Mouse (Mus musculus) G1E (cell line): ENCODE data around the gene Slain2. TPM values are rescaled to one million over a fixed set of nuclear protein-coding genes. Genes with fewer than 3 reads are reported as not detected.

ENCODE experiments used
- ATAC-seq: 2 replicates; pipeline ENCODE4 v1.8.0; 2016; ENCODE audit warnings: mild to moderate bottlenecking; ENCODE audit not compliant: insufficient number of reproducible peaks, poor library complexity, low FRiP score, severe bottlenecking; ENCODE audit errors: extremely low read depth
- DNase-seq: peaks from one replicate; pipeline ENCODE4 v3.0.0; 2012; ENCODE audit warnings: low spot score
- H3K27me3 ChIP-seq: 2 replicates; pipeline ENCODE4 v1.6.1; 2012; ENCODE audit warnings: mild to moderate bottlenecking, low read length, inconsistent platforms; ENCODE audit not compliant: insufficient read depth
- H3K36me3 ChIP-seq: replicated peaks from 2 replicates; pipeline ENCODE3; 2012; ENCODE audit warnings: mild to moderate bottlenecking, inconsistent platforms
- H3K4me1 ChIP-seq: 2 replicates; pipeline ENCODE4 v1.6.1; 2012; ENCODE audit warnings: low read depth, low read length, inconsistent platforms, mixed read lengths; ENCODE audit not compliant: insufficient read depth
- H3K4me3 ChIP-seq: 2 replicates; pipeline ENCODE4 v1.5.1; 2012; ENCODE audit warnings: low read depth, mild to moderate bottlenecking, inconsistent platforms, low read length, moderate library complexity, mixed read lengths
- H3K9me3 ChIP-seq: replicated peaks from 2 replicates; pipeline ENCODE4 v1.6.1; 2012; ENCODE audit warnings: inconsistent platforms
- CTCF ChIP-seq: IDR thresholded peaks from 2 replicates; pipeline ENCODE4 v1.5.1; 2012; ENCODE audit warnings: low read depth, low read length, inconsistent platforms, mixed read lengths
- GATA1 ChIP-seq: IDR thresholded peaks from 2 replicates; pipeline ENCODE4 v1.6.1; 2012; ENCODE audit warnings: borderline replicate concordance, low read length, inconsistent platforms, mixed read lengths
- GATA2 ChIP-seq: IDR thresholded peaks from 2 replicates; pipeline ENCODE4 v1.6.1; 2012; ENCODE audit warnings: low read depth, low read length, inconsistent platforms, borderline replicate concordance
- POLR2AphosphoS5 ChIP-seq: IDR thresholded peaks from 2 replicates; pipeline ENCODE4 v1.6.1; 2012; ENCODE audit warnings: low read depth, low read length, inconsistent platforms; ENCODE audit not compliant: insufficient replicate concordance
- TAL1 ChIP-seq: conservative IDR thresholded peaks from 2 replicates; pipeline ENCODE4 v1.6.1; 2012; ENCODE audit warnings: low read depth, low read length, inconsistent platforms, mixed read lengths
- polyA plus RNA-seq: library from polyadenylated mRNA; stranded (reverse); fragments of >175 nt; gene quantifications from 2 replicates; pipeline ENCODE4 v1.2.3, GENCODE M21; 2012
- total RNA-seq, 2 experiments: library from RNA; stranded (forward) in 1 of 2; stranded (reverse) in 1 of 2; fragments of 200-1000 nt in 1 of 2; fragments of >200 nt in 1 of 2; fragmentation: Nextera tagmentation in 1 of 2; gene quantifications; 2 replicates each; pipeline ENCODE4 v1.2.3; 2014 to 2017

The Slain2 gene
- total and polyA plus RNA-seq, 3 experiments: 7.7 to 42.4 (median 26.2) TPM

DNA sequence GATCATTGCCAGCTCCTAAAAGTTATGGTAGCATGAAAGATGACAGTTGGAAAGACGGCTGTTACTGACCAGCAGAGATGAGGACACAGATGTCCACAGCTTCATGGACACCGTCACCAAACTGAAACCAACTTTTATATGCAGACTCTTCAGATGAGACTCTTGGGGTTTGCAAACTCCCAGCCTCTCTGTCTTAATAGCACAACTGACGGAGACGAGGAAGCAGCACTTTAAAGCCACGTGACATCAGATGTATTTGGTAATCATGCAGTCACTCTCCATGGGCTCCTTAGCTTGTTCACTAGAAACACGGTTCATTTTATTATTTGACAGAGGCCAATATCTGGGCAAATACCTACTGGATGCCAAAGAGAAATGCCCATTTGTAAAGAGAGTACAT is 61.9 kb downstream of the Slain2 start:
- no peaks in the 10 kb centered on the region for H3K4me1 ChIP-seq
- no peak overlapping the region for H3K4me3 ChIP-seq
- DNase-seq: no peak
- peaks cover 70% of the 10 kb centered on the region for H3K36me3 ChIP-seq
- TF ChIP-seq TAL1: no peak
- no peak for TF ChIP-seq POLR2AphosphoS5
- TF ChIP-seq CTCF: no peak
- no peak for TF ChIP-seq GATA2
- TF ChIP-seq GATA1: no peak
- H3K9me3 ChIP-seq: peaks cover 3% of the 10 kb centered on the region
- H3K27me3 ChIP-seq: no peaks in the 10 kb centered on the region
- ATAC-seq: no peak

- Histone ChIP-seq H3K36me3 (peaks cover 67% of the 10 kb centered on the region), H3K27me3 (no peaks in the 10 kb centered on the region)
These were observed 62.4 kb downstream of the Slain2 start for GRCm38 (mm10) chr5:72976539-72976938.

DNA sequence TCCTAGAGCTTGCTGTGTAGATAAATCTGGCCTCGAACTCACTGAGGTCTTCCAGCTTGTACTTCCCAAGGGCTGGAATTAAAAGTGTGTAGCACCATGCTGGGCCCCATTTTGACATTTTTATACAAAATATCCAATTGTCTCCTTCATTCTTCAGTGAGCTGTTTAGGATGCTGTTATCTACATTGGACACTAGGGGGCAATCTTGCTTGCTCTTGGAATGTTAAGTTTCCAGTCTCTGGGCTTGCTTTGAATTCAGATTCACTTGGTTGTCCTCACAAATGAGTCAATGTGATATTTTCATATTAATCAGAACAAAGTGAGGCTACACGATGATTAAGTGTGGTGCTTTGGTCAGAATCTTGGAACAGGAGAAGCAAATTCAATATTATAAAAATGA is 70.0 kb downstream of the Slain2 start:
- Histone ChIP-seq H3K4me1 (no peaks in the 10 kb centered on the region), H3K4me3 (no peak overlapping the region), H3K9me3 (peaks cover 3% of the 10 kb centered on the region), H3K27me3 (peaks cover 14% of the 10 kb centered on the region), H3K36me3 (peaks cover 13% of the 10 kb centered on the region)
- no peak for TF ChIP-seq TAL1
- no peak for TF ChIP-seq POLR2AphosphoS5
- no peak for TF ChIP-seq GATA1
- peak; percentile 48; the same call in 1 of the 2 replicates for TF ChIP-seq CTCF
- DNase-seq: peak; percentile 43
- no peak for ATAC-seq

More at GRCm38 (mm10) chr5:72976539-72976938, 62.4 kb downstream of the Slain2 start:
- Histone ChIP-seq H3K4me1 (no peaks in the 10 kb centered on the region), H3K4me3 (no peak overlapping the region), H3K9me3 (peaks cover 3% of the 10 kb centered on the region)
- ATAC-seq: no peak
- no peak for DNase-seq
- no peak for TF ChIP-seq GATA2
- no peak for TF ChIP-seq GATA1
- no peak for TF ChIP-seq POLR2AphosphoS5
- TF ChIP-seq TAL1: no peak
- no peak for TF ChIP-seq CTCF

GRCm38 (mm10) chr5:72987786-72988185 is 73.7 kb downstream of the Slain2 start:
- ATAC-seq: no peak
- no peaks in the 10 kb centered on the region for H3K4me1 ChIP-seq
- TF ChIP-seq TAL1 (no peak), CTCF (no peak), GATA1 (no peak), POLR2AphosphoS5 (no peak), GATA2 (no peak)
- peaks cover 14% of the 10 kb centered on the region for H3K27me3 ChIP-seq
- H3K4me3 ChIP-seq: no peak overlapping the region
- no peak for DNase-seq
- no peaks in the 10 kb centered on the region for H3K9me3 ChIP-seq
- H3K36me3 ChIP-seq: no peaks in the 10 kb centered on the region

- TF ChIP-seq CTCF (no peak), POLR2AphosphoS5 (no peak), TAL1 (no peak), GATA1 (no peak), GATA2 (no peak)
- no peaks in the 10 kb centered on the region for H3K36me3 ChIP-seq
- H3K9me3 ChIP-seq: no peaks in the 10 kb centered on the region
- H3K27me3 ChIP-seq: peaks cover 20% of the 10 kb centered on the region
- no peaks in the 10 kb centered on the region for H3K4me1 ChIP-seq
- DNase-seq (no peak), ATAC-seq (no peak)
- no peak overlapping the region for H3K4me3 ChIP-seq
These were observed 75.7 kb downstream of the Slain2 start for GRCm38 (mm10) chr5:72989756-72990155.

- TF ChIP-seq POLR2AphosphoS5 (no peak), GATA1 (no peak), GATA2 (no peak), TAL1 (no peak), CTCF (no peak)
- DNase-seq (no peak), ATAC-seq (no peak)
- Histone ChIP-seq H3K9me3 (no peaks in the 10 kb centered on the region), H3K36me3 (no peaks in the 10 kb centered on the region), H3K4me1 (no peaks in the 10 kb centered on the region), H3K4me3 (no peak overlapping the region), H3K27me3 (peaks cover 14% of the 10 kb centered on the region)
These were observed 78.4 kb downstream of the Slain2 start for GRCm38 (mm10) chr5:72992474-72992873.

DNA sequence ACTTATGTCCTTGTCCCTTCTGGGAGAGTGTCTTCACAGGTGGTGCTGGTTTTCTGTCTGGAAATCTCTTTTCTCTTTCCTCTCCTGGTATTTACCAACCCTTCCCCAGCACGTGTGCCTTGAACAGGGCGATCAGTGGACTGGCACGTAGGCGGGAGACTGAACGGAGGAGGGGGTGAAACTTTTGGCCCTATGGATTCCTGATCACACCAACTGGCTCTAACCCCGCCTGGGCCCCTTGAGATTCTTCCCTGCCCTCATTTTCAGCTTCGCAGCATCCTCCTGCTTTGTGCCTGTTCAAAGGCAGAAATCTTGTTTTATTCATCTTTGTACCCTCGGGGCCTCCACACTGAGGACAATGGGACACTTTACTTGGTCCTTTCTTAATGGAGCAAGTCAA is 80.3 kb downstream of the Slain2 start:
- ATAC-seq: no peak

More for the DNA sequence above, 80.3 kb downstream of the Slain2 start:
- peaks cover 14% of the 10 kb centered on the region for H3K27me3 ChIP-seq
- no peak overlapping the region for H3K4me3 ChIP-seq
- no peaks in the 10 kb centered on the region for H3K36me3 ChIP-seq
- H3K9me3 ChIP-seq: no peaks in the 10 kb centered on the region
- H3K4me1 ChIP-seq: no peaks in the 10 kb centered on the region
- no peak for TF ChIP-seq GATA1
- no peak for TF ChIP-seq TAL1
- DNase-seq: no peak
